Mouse (Mus musculus) myocyte (in vitro differentiated cells): ENCODE results near the gene Kif6.

Experiments
- MYOG ChIP-seq, 3 experiments: IDR thresholded peaks; one replicate each; pipeline ENCODE4 v1.6.1; 2011; ENCODE audit warnings: control low read depth in 2 of 3, low read depth in 2 of 3, mild to moderate bottlenecking in 2 of 3; ENCODE audit not compliant: insufficient read length in 2 of 3, control insufficient read depth in 1 of 3, insufficient read depth in 1 of 3
- REST ChIP-seq: IDR thresholded peaks from one replicate; pipeline ENCODE4 v1.6.1; 2011; ENCODE audit warnings: mild to moderate bottlenecking, control low read depth, moderate library complexity; ENCODE audit not compliant: insufficient read depth, insufficient read length
- TCF3 ChIP-seq: IDR thresholded peaks from one replicate; pipeline ENCODE4 v1.6.1; 2011; ENCODE audit warnings: low read depth, control low read depth; ENCODE audit not compliant: insufficient read length

GRCm38 (mm10) chr17:49568717-49569116 is 46.2 kb upstream of the Kif6 start:
- no peak for TF ChIP-seq TCF3
- TF ChIP-seq REST, result no peak
- no peak for TF ChIP-seq MYOG (IDR thresholded peaks at IDR 0.05; ENCODE audit: control insufficient read depth in 1 of 3, insufficient read depth in 1 of 3, insufficient read length in 2 of 3, low read depth in 2 of 3)
